Mouse (Mus musculus) v-Abl transformed pro-B cells (cell line): ENCODE measurements around the gene Sdk2.

ENCODE experiments used
- in situ Hi-C, 2 experiments: fragments of 400-800 bp; cut with MboI; formaldehyde crosslinking; loops; one replicate each; pipeline ENCODE4 v1.15.1; 2025; ENCODE audit not compliant: unreplicated experiment in 2 of 2

Sdk2 gene

DNA sequence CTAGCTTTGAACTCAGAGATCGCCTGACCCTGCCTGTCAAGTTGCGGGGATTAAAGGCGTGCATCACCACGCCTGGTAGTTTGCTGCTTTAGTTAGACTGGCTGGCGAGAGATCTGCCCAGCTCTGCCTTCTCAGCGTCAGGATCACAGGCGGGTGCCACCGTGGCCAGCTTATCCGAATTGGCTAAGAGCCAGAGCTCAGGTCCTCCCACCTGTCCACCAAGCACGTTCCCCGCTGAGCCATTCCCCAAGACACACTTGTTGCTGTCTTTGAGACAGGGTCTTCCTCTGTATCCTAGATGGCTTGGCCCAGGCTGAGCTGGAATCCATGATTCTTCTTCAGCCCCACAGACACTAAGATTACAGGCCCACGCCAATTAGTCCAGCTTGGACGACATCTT lies 211.2 kb downstream of the Sdk2 start:
- in situ Hi-C loops: no loop called here

DNA sequence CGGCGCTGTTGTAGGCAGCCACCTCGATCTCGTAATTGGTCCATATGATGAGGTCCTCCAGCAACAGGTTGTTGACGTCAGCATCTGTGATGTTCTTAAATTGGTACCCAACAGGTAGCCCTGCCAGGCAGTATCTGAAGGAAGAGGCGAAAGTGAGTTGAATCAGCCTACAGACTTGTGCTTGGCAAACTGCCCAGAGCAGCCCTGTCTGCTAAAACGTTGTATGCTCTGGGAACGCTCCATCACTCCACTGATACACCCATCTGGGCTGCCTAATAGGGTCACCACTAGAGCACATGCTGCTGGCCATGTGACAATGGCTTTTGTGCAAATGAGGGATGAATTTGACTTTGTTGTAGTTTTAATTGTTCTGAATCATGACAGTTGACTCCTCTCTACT lies 215.1 kb downstream of the Sdk2 start:
- in situ Hi-C loops: no loop called here

DNA sequence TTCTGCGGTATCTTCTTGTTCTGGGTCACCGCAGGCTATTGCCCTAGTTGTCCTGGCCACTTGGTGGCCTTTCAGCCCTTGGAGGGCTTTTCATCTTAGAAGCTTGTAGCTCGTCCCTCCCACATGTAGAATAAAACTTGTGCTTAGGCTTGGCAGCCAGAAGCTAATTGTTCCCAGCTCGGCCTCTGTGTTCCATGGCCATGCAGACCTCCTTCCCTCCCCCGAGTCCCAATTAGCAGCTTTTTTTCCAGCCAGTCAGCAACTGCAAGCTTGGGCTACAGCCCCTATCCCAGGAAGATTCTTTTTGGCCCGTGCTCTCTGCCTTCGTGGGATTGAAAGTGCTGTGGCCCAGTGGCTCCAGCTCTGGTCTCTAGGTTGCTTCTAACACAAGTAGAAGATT lies 217.5 kb downstream of the Sdk2 start:
- in situ Hi-C loops: no loop called here

DNA sequence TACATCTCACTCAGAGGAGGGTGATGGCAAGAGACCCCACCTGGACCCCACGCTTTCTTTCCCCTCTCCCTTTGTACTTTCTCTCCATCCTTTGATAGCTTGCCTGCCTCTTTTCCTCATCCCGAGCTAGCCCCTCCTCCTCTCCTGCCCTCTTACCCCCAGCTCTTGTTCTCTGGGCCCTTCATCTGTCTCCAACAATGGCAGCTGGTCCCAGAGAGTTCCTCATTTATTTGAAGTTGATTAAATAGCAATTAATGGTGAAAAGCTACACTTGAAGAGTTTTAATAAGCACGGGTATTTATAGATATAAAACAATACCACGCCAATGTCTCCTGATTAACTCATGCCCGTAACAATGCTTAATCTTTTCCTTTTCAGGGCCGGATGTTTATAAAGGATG lies 222.9 kb downstream of the Sdk2 start:
- in situ Hi-C loops: no loop called here

DNA sequence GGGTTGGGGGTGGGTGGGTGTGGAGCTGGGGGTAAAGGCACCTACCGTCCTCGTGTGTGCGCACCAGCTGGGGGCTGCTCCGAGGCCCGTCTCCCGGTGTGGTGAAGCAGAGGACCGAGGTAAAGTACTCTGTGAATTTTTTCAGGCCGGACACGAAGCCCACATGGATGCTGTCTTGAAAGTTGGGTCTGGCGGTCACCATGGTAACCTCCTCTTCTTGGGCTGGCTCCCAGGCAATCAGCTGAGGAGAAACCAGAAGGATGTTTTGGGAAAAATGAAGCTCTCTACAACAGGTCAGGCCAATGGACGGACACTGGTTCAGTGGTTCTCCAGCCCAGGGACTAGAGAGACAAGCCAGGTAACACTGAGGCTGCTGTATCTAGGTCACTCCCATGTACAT lies 224.0 kb downstream of the Sdk2 start:
- in situ Hi-C loops: no loop called here

DNA sequence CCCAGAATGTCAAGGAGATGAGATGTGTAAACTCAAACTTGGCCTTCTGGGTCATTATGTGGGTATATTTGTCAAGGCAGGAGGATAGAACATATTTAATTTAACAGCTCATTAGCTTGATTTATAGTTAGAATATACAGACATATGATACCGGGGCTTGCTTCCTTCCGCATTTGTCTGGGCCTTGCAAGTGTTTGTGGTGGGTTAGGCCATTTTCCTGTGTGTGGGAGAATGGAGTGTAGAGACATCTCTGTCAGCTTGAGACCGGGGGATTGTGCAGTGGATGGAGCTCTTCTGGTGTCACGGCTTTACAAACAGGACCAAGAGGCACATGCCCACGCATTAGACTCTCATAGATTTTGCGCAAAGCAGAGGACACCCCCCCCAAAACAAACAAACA lies 235.2 kb downstream of the Sdk2 start:
- in situ Hi-C loops: no loop called here

DNA sequence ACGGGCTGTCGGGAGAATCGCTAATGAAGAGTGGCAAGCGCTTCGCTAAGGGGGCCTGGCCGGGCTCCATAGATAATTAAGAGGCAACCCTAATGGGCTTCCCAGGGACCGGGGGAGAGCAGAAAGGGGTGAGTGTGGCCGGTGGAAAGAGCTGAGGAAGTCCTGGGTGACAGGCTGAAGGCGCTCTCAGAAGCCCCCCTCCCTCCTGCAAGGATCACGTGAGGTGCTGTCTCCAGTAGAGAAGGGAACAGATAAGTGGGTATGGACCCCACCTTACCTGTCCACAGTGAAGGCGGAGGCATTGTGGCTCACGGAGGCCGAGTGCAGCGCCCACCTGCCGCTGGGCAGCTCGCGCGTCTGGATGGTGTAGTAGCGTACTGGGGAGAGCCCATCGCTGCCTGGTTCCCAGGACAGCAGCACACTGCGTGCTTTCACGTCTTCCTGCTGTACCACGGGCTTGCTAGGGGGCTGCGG lies 238.7 kb downstream of the Sdk2 start:
- in situ Hi-C loops: no loop called here

DNA sequence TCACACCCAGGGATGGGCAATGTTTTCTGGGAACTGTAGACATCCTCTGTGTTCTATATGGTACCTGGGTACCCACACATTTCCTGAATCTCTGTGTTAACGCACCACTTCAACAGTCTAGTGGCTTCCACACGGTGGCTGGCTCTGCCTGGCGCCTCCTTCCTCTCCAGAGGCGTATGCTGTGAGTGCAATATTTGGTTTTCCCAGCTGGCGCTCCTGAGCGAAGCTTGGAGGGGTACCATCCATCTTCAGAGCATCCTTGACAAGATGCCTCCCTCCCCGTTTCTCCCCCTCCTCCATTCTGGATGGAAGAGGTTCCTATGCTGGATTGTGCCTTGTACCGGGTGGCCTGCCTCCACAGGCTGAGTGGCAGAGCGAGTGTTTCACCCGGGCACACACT lies 246.8 kb downstream of the Sdk2 start:
- in situ Hi-C loops: loop anchor here in 1 of 2 experiments (25.0 kb wide), 1 partner anchor 633 kb away; no protein-coding TSS in a partner anchor

DNA sequence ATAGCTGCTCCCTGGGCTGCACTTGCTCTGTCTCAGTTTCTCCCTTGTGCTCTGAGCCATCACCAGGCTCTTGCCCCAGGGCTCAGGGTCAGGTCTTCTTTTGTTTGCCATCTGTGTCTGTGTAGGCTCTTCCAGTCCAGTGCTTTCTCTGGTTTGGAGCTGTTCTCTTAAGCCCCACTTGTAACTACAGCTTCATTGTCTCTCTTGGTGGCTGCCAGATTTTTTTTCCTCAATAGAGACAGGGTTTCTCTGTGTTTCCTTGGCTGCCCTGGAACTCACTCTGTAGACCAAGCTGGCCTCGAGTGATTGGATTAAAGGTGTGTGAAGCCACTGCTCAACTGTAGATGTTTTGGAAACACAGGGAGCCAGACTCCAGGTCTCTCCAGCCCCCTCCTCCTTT lies 247.8 kb downstream of the Sdk2 start:
- in situ Hi-C loops: loop anchor here (10.0 to 25.0 kb wide), 3 partner anchors 174 to 644 kb away; partner anchors contain the start of gene Cog1 (in 1 of the 2)

DNA sequence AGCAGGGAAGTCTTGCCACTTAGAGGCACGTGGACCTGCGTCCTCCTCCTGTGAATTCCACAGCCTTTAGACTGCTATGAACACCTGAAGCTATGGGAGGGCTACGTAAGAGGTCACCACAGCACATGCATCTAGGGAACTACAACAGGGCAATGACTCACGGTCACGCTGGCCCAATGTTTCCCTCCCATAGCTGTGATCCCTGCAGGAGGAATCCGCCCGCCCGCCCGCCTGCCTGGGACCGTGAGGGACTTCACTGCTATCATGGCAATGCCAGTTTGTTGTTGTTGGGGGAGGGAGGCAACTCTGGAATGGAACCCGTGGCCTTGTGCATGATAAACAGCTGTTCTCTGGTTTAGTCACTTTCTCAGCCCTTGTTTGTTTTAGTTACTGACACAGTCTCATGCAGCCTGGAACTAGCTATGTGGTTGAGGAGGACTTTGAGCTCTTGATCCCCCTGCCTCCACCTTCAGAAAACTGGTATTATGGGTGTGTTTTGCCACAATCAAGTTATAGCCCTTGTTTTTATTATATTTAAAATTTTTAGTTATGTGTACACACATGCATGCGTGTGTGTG lies 249.8 kb downstream of the Sdk2 start:
- in situ Hi-C loops: loop anchor here (10.0 to 25.0 kb wide), 3 partner anchors 172 to 642 kb away; partner anchors contain the start of gene Cog1 (in 1 of the 2)

DNA sequence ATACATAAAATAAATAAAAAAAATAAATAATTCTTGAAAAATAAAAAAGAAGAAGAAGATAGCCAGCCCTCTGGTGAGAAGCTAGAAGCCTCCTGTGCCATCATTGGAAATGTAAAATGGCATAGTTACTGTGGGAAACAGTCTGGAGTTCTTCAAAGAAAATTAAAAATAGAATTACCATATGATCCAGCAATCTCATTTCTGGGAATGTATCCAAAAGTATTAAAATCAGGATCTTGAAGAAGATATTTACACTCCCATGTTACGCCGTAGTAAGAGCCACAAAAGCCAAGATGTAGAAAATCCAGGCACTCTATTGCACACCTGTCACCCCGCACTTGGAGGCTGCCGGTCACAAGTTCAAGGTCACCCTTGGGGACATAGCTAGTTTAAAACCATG lies 250.4 kb downstream of the Sdk2 start:
- in situ Hi-C loops: loop anchor here (10.0 to 25.0 kb wide), 3 partner anchors 172 to 642 kb away; partner anchors contain the start of gene Cog1 (in 1 of the 2)

DNA sequence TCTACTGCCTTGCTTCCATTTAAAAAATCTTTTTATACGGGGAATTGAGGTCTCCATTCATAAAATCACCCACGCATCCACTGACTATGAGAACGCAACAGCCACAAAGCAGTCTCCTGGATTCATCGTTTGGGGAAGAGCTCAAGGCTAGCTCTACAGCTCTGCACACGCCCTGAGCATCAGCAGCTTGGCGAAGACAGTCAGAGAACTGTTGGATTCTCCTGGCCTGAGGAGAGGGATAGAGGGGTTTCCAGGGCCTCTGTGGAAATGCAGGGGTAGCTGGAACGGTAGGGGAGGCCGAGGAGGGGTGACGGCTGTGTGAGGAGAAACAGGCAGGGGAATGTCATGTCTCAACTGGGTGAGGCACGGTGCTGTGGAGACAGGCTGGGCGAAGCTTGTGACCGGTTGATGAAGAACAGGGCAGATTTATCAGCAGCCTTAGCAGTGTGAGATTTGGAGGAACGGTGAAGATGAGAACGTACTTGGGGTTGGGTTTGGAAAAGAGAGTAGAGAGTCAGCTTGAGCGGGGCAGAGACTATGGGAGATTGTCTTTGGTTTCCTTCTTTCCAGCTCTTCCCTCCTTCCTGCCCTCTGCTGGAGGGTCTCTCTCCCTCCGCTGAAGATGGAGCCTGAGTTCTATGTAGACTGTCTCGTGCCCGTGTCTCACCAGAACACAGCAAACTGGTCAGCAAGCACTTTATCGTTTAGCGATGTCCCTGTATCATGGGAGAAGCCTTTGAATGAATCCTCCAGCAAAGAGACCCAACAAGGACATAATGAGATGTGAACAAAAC lies 255.1 kb downstream of the Sdk2 start:
- in situ Hi-C loops: loop anchor here (5.0 to 25.0 kb wide), 5 partner anchors 164 to 637 kb away; partner anchors contain the start of gene Cog1 (in 2 of the 2)

DNA sequence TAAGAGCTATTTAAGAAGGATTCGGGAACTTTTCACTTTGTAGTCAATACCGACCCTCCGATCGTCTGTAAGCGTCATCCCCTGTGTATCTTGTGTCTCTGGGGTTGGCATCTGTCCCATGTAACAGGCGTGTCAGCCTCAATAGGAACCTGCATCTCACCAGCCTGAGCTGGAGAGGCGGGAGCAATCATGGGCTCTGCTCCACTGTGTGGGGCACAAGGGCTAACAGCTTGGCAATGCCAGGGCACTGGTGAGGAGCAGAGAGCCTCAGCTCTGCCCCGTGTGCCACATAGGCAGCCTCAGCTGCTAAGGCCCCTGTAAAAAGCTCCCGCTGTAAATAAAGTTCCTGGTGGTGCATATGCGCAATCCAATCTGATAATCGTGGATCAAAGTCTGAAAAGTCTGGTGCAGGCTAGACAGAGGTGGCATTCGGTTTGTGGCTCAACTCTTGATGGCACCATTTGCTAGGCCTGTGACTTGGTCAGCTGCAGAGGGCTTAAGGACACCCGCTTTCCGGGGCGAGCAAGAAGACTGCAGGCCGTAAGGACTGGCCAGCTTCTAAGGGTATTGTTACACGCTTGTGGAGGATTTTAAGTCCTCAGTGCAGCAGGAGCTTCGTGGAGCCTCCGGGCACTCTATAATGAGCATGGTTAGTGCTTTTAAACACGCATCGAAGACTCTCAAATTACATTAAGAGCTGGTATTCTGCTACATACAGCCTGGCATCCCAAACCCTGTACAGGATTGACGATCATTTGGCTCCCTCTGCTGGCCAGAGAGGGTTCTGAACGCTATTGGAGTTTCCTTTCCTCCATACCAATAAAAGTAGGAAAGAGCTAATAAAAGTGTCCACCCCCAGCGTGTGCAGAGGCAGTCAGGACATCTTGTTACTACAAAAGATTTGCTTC lies 256.0 kb downstream of the Sdk2 start:
- in situ Hi-C loops: loop anchor here (5.0 to 25.0 kb wide), 5 partner anchors 164 to 636 kb away; partner anchors contain the start of gene Cog1 (in 2 of the 2)

DNA sequence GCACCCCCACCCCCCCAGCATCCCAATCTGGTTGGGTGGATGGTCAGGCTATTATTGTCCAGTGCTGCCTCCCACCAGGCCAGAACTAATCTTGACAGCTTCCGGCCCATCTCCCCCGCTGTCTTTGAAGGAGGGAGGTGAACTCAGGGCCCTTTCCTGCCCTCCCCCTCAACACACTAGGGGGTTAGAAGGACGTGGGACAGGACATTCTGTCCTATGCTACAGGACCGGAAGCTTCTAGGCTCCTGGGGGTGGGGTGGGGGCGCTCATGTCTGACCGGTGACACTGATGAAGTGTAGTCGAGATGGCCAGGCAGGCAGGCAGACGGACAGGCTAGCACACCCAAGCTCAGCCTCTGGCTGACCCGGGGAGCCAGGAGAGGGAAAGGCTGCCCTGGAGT lies 259.8 kb downstream of the Sdk2 start:
- in situ Hi-C loops: loop anchor here in 1 of 2 experiments (10.0 to 25.0 kb wide), 2 partner anchors 512 to 620 kb away; no protein-coding TSS in a partner anchor

DNA sequence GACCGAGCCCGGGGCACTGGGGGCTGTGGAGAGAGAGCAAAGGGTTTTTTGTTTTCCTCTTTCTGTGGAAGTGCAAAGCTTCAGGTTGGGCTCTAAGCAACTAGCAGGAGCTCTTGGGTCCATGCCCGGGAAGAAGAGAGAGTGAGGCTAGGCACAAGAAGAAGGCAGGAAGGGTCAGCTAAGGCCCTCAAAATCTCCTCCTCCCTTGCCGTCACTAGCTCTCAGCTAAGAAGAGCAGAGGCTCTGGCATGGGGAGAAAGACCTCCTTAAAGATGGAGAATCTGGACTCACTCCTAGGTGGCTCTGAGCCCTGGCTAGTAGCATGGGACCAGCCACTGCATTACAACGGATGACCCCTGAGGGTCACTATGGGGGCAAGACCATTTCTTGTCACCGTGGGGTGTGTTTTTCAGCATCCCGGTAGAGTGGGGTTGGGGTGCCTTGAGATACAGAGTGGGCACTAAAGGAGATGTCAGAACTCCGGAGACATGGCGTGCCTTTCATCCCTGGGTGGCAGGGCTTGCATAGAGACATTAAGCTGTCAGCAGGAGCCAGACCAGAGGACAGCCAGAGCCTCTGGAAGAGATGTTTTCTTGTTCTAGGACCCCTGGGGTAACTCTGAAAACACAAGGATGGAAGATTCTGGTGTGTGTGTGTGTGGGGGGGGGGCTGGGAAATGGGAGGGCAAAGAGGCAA lies 260.3 kb downstream of the Sdk2 start:
- in situ Hi-C loops: loop anchor here in 1 of 2 experiments (10.0 to 25.0 kb wide), 2 partner anchors 512 to 619 kb away; no protein-coding TSS in a partner anchor

DNA sequence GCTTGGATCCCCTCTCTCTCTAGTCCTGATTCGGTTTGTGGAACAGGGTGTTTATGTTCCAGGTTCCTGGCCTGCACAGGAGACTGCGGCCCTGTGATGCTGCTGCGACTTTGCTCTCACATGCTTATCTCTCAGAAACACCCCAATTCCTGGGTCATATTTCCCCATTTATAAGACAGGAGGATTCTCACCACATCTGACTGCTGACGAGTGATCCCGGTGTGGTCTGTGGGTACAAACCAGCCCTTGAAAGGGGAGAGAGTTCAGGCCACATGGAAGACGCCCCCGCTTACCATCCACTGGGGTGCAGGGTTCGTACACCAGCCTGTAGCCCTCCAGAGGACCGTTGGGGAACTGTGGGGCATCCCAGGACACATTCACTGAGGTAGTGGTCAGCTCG lies 260.9 kb downstream of the Sdk2 start:
- in situ Hi-C loops: loop anchor here in 1 of 2 experiments (10.0 to 25.0 kb wide), 2 partner anchors 511 to 619 kb away; no protein-coding TSS in a partner anchor

DNA sequence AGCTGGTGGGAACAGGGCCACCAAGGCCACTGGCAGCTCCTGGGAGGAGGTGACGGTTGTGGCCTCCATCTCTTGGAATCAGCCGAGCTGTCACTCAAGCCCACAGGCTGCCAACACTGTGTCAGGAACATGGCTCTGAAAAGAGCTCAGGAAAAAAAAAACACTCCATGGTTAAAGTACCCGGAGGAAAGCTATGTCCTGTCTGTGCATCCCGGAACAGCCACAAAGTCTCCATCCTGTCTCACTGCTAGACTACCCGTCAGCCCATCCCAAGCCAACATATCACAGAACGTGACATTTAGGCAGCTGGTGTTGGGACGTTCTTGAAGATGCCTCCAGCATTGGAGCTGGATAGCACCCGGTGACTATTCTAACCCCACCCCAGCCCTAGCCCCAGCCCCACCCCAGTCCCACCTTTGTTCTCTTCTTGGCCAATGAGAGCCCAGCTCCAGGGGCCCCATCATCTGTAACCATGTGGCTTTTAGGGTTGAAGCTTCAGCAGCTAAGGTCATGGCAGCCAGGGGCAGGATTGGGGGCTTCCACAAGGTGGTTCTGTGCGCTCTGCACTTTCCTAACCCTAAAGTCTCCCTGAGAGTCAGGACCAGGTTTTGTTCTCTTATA lies 263.4 kb downstream of the Sdk2 start:
- in situ Hi-C loops: loop anchor here in 1 of 2 experiments (10.0 to 25.0 kb wide), 2 partner anchors 509 to 616 kb away; no protein-coding TSS in a partner anchor

DNA sequence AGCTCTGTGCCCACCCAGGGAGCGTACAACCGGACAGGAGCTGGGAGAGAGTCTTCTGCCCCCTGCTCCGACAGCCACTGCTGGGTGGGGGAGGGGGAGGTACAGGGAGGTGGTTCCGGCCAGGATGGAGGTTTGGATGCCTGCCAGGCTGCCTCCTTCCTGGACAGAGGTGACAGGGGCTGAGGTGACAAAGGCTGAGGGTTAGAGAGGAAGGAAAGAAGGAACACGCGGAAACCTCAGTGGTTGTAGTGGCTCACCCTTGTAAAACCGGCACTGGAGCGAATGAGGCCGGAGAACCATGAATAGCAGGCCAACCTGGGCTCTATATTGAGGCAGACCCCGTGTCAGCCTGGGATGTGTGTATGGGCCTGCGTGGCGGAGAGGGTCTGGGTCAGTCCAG lies 264.4 kb downstream of the Sdk2 start:
- in situ Hi-C loops: loop anchor here in 1 of 2 experiments (10.0 to 25.0 kb wide), 2 partner anchors 508 to 615 kb away; no protein-coding TSS in a partner anchor

DNA sequence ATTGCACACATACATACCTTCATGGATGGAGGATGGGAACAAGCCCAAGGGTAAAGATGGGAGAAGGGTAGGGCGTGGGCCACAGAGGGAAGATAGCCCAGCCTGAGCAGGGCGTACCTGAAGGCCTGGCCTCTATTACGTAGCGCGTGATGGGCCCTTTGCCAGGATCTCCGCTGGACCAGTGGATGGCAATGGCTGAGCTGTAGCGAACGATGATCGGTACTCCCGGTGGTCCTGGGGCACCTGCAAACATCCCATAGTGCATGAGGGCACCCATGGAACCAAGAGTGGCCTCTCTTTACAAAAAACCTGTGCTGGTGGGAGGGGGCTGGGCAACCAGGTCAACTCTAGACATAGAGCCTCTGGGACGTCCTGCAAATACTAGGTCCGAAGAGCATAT lies 266.8 kb downstream of the Sdk2 start:
- in situ Hi-C loops: loop anchor here in 1 of 2 experiments (10.0 to 25.0 kb wide), 2 partner anchors 505 to 613 kb away; no protein-coding TSS in a partner anchor
